Mouse (Mus musculus): ENCODE data around the gene Thada.

The Thada gene

GRCm38 (mm10) chr17:84185581-84186450 is 280.2 kb downstream of the Thada start:
- DNase-seq (ENCODE audit: low spot score) = peak; percentile 74

GRCm38 (mm10) chr17:84185011-84185411 is 281.0 kb downstream of the Thada start:
- peak; percentile 61 for DNase-seq (ENCODE audit: low spot score)

GRCm38 (mm10) chr17:84183291-84183781 is 282.7 kb downstream of the Thada start:
- peak; percentile 88 for DNase-seq (ENCODE audit: low spot score)

GRCm38 (mm10) chr17:84182311-84183271 is 283.4 kb downstream of the Thada start:
- DNase-seq (ENCODE audit: low spot score) = peak; percentile 77

GRCm38 (mm10) chr17:84181502-84182310 is 284.3 kb downstream of the Thada start:
- no peak for DNase-seq (ENCODE audit: low spot score)

GRCm38 (mm10) chr17:84180715-84181501 is 285.1 kb downstream of the Thada start:
- DNase-seq (ENCODE audit: low spot score) = peak; percentile 41

GRCm38 (mm10) chr17:84179973-84180365 is 286.0 kb downstream of the Thada start:
- no peak for DNase-seq (ENCODE audit: low spot score)

GRCm38 (mm10) chr17:84179026-84179972 is 286.7 kb downstream of the Thada start:
- no peak for DNase-seq (ENCODE audit: low spot score)

- peak; percentile 40 for DNase-seq (ENCODE audit: low spot score)
Observed at GRCm38 (mm10) chr17:84177481-84177880, 288.5 kb downstream of the Thada start.

- no peak for DNase-seq (ENCODE audit: low spot score)
Observed at GRCm38 (mm10) chr17:84176446-84176845, 289.6 kb downstream of the Thada start.

- DNase-seq (ENCODE audit: low spot score) = no peak
Observed at GRCm38 (mm10) chr17:84175196-84175595, 290.8 kb downstream of the Thada start.

- no peak for DNase-seq (ENCODE audit: low spot score)
Observed at GRCm38 (mm10) chr17:84167377-84167776, 298.6 kb downstream of the Thada start.

- DNase-seq (ENCODE audit: low spot score) = no peak
Observed at GRCm38 (mm10) chr17:84166135-84166860, 299.7 kb downstream of the Thada start.

GRCm38 (mm10) chr17:84165735-84166134 is 300.3 kb downstream of the Thada start:
- DNase-seq (ENCODE audit: low spot score) = no peak

- no peak for DNase-seq (ENCODE audit: low spot score)
Observed at GRCm38 (mm10) chr17:84164146-84164545, 301.9 kb downstream of the Thada start.

- DNase-seq (ENCODE audit: low spot score) = no peak
Observed at GRCm38 (mm10) chr17:84163066-84163785, 302.8 kb downstream of the Thada start.

- no peak for DNase-seq (ENCODE audit: low spot score)
Observed at GRCm38 (mm10) chr17:84162211-84162760, 303.7 kb downstream of the Thada start.
